Mouse (Mus musculus): Measurements from ENCODE around the gene Sfxn5.

DNA sequence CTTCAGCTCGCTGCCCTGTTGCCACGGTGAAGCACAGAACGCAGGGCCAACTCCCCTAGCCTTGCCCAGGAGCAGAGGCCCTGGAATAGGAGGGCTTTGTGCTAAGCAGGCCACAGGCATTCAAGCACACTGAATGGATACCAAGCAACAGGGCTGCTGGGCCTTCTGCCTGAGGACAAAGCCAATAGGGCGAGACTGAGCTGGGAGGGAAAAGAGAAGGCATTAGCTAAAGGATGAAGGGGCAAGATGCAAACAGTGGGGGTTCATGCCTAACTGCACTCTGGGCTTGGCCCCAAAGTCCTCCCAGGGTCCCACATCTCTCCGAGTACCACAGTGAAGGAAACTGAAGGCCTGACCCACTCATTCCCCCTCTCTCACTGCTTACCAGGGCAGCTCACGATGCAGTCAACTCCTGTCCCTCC, 12.8 kb downstream of the Sfxn5 start:
- TF ChIP-seq CTCF (IDR thresholded peaks at IDR 0.05; ENCODE audit: extremely low read depth, insufficient read length, insufficient replicate concordance, low read depth, low read length) (no peak), POLR2A (IDR thresholded peaks at IDR 0.05; ENCODE audit: low read depth, low read length) (no peak)

Data from small intestine, adult 2 months (tissue).